ENCODE assay signal across 25 mouse cellular contexts in the genomic region with DNA sequence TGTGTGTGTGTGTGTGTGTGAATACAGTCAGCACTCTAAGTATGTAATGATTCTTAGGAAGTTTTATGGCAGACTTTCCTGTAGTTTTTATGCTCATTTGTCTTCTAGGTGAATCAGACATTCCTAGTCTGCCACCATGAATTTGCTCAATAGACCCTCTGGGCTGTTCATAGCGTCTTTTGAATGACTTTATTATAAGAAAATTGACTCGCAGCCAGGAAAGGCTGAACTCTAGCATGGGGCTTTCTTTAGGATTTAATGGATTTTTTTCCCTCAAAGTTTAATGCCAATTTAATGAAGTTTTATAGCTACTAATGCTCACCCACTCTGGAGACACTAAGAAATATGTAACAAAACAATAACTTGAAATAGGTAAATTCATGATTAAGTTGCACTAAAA.
A peak's percentile ranks its signal among the peaks of the same experiment; 100 is the strongest.
DNase-seq lines count a peak whose midpoint lies in the region; ATAC-seq and TF ChIP-seq lines count a peak whose summit lies in the region.
"Had no signal": no experiment of that assay in that cellular context is flagged by ENCODE, and none has a peak within 500 bp of the region (broad histone marks: within the 10 kb centered on the region; RNA-seq: fewer than 3 reads in every experiment).

No protein-coding gene starts in this region.

- H3K4me3 ChIP-seq in embryonic facial prominence, embryonic 14.5 days (ENCODE audit: low read depth, low read length), result no peak overlapping the region
- no peak overlapping the region for H3K4me3 ChIP-seq in embryonic facial prominence, embryonic 10.5 days
- H3K4me3 ChIP-seq in limb, embryonic 13.5 days, result no peak overlapping the region
- no peak overlapping the region for H3K4me3 ChIP-seq in limb, embryonic 10.5 days
- no peak overlapping the region for H3K4me3 ChIP-seq in thymus, adult 2 months (ENCODE audit: control insufficient read depth, insufficient read depth, low read length)
- H3K4me3 ChIP-seq: embryonic facial prominence, embryonic 13.5 days; heart, adult 2 months; heart, embryonic 10.5 days; heart, embryonic 13.5 days; hindbrain, embryonic 12.5 days; intestine, embryonic 15.5 days had no signal

- no peaks in the 10 kb centered on the region for H3K4me1 ChIP-seq in embryonic facial prominence, embryonic 14.5 days (ENCODE audit: control insufficient read depth, insufficient read depth, low read length)
- no peaks in the 10 kb centered on the region for H3K4me1 ChIP-seq in embryonic facial prominence, embryonic 10.5 days
- no peaks in the 10 kb centered on the region for H3K4me1 ChIP-seq in limb, embryonic 13.5 days
- H3K4me1 ChIP-seq in limb, embryonic 10.5 days, result no peaks in the 10 kb centered on the region
- no peaks in the 10 kb centered on the region for H3K4me1 ChIP-seq in thymus, adult 2 months (replicated peaks; ENCODE audit: control insufficient read depth, insufficient read depth, low read length)
- H3K4me1 ChIP-seq: embryonic facial prominence, embryonic 13.5 days; heart, embryonic 10.5 days; heart, embryonic 13.5 days; hindbrain, embryonic 12.5 days; intestine, embryonic 15.5 days had no signal

- H3K27ac ChIP-seq in embryonic facial prominence, embryonic 14.5 days (replicated peaks; ENCODE audit: low read depth, low read length), result no peak overlapping the region
- no peak overlapping the region for H3K27ac ChIP-seq in embryonic facial prominence, embryonic 10.5 days (replicated peaks)
- peak overlapping the region; percentile 1; the same call in 1 of the 2 replicates for H3K27ac ChIP-seq in limb, embryonic 13.5 days
- no peak overlapping the region for H3K27ac ChIP-seq in limb, embryonic 10.5 days
- H3K27ac ChIP-seq in thymus, adult 2 months (ENCODE audit: control insufficient read depth, insufficient read depth, low read length), result no peak overlapping the region
- H3K27ac ChIP-seq: embryonic facial prominence, embryonic 13.5 days; heart, adult 2 months; heart, embryonic 10.5 days; heart, embryonic 13.5 days; hindbrain, embryonic 12.5 days; intestine, embryonic 15.5 days had no signal

- no peaks in the 10 kb centered on the region for H3K27me3 ChIP-seq in embryonic facial prominence, embryonic 14.5 days (replicated peaks; ENCODE audit: control insufficient read depth, insufficient read depth, low read length)
- no peaks in the 10 kb centered on the region for H3K27me3 ChIP-seq in embryonic facial prominence, embryonic 10.5 days (replicated peaks; ENCODE audit: low read depth, poor library complexity, severe bottlenecking)
- H3K27me3 ChIP-seq in limb, embryonic 13.5 days, result no peaks in the 10 kb centered on the region
- H3K27me3 ChIP-seq in limb, embryonic 10.5 days (ENCODE audit: low read depth, poor library complexity, severe bottlenecking), result no peaks in the 10 kb centered on the region
- H3K27me3 ChIP-seq in thymus, adult 2 months (ENCODE audit: control insufficient read depth, insufficient read depth, low read length), result no peaks in the 10 kb centered on the region
- H3K27me3 ChIP-seq: embryonic facial prominence, embryonic 13.5 days; heart, embryonic 13.5 days; hindbrain, embryonic 12.5 days; intestine, embryonic 15.5 days had no signal

- no peak for ATAC-seq in embryonic facial prominence, embryonic 14.5 days (ENCODE audit: low read depth)
- ATAC-seq in limb, embryonic 13.5 days (ENCODE audit: low FRiP score, low read depth), result peak; percentile 61; the same call in 1 of the 2 replicates
- ATAC-seq: activated CD4-positive, CD25-positive, alpha-beta regulatory T cell, adult 4 months; forebrain, embryonic 16.5 days; hindbrain, embryonic 16.5 days; intestine, embryonic 15.5 days had no signal

- no peak overlapping the region for H3K4me2 ChIP-seq in embryonic facial prominence, embryonic 14.5 days (ENCODE audit: low read depth, low read length)
- H3K4me2 ChIP-seq in limb, embryonic 13.5 days (replicated peaks), result no peak overlapping the region
- H3K4me2 ChIP-seq: embryonic facial prominence, embryonic 13.5 days; heart, embryonic 13.5 days; hindbrain, embryonic 12.5 days; intestine, embryonic 15.5 days had no signal

- TF ChIP-seq CTCF in brain, embryonic 14.5 days (IDR thresholded peaks at IDR 0.05; ENCODE audit: borderline replicate concordance, extremely low read depth, insufficient read depth, insufficient read length), result no peak
- TF ChIP-seq CTCF in thymus, adult 2 months (IDR thresholded peaks at IDR 0.05; ENCODE audit: borderline replicate concordance, control insufficient read depth, extremely low read depth, insufficient read depth, low read length, poor library complexity), result no peak

- no peak for TF ChIP-seq POLR2A in brain, embryonic 14.5 days (IDR thresholded peaks at IDR 0.05; ENCODE audit: borderline replicate concordance, extremely low read depth, insufficient read depth, insufficient read length, poor library complexity, severe bottlenecking)
- no peak for TF ChIP-seq POLR2A in thymus, adult 2 months (IDR thresholded peaks at IDR 0.05; ENCODE audit: control insufficient read depth, extremely low read depth, insufficient read depth, low read length, poor library complexity)

- DNase-seq in embryonic facial prominence, embryonic 14.5 days (ENCODE audit: low spot score), result peak; percentile 51
- no peak for DNase-seq in embryonic facial prominence, embryonic 10.5 days (ENCODE audit: low spot score)
- DNase-seq in limb, embryonic 10.5 days (ENCODE audit: low spot score), result no peak
- DNase-seq in brain, embryonic 14.5 days (ENCODE audit: low read depth), result peak; percentile 40
- no peak for DNase-seq in thymus, adult 2 months
- DNase-seq: adrenal gland, postnatal 10 days; adrenal gland, postnatal 36 days; cerebellum, adult 11 months; cerebellum, adult 2 months; cerebellum, adult 9-11 months; cerebellum, postnatal 25 days; gastrocnemius, postnatal 10 days; gastrocnemius, postnatal 36 days; heart, adult 2 months; heart, postnatal 14 days; heart, postnatal 4 days had no signal

- WGBS in embryonic facial prominence, embryonic 14.5 days, result 43% methylated on average over 2 of the region's 2 CpGs
- 88% methylated on average over 2 of the region's 2 CpGs for WGBS in embryonic facial prominence, embryonic 10.5 days
- 30% methylated on average over 2 of the region's 2 CpGs for whole genome bisulfite sequencing in limb, embryonic 13.5 days
- WGBS in limb, embryonic 10.5 days, result 86% methylated on average over 2 of the region's 2 CpGs
- 87% methylated on average over 2 of the region's 2 CpGs for WGBS in thymus, adult 2 months

- no peaks in the 10 kb centered on the region for H3K36me3 ChIP-seq in embryonic facial prominence, embryonic 14.5 days (ENCODE audit: control insufficient read depth, insufficient read depth, low read length)
- H3K36me3 ChIP-seq in embryonic facial prominence, embryonic 10.5 days (replicated peaks), result no peaks in the 10 kb centered on the region
- H3K36me3 ChIP-seq in limb, embryonic 13.5 days, result no peaks in the 10 kb centered on the region
- no peaks in the 10 kb centered on the region for H3K36me3 ChIP-seq in limb, embryonic 10.5 days
- H3K36me3 ChIP-seq in thymus, adult 2 months (ENCODE audit: control insufficient read depth, insufficient read depth, low read length), result no peaks in the 10 kb centered on the region
- H3K36me3 ChIP-seq: embryonic facial prominence, embryonic 13.5 days; heart, embryonic 10.5 days; heart, embryonic 13.5 days; hindbrain, embryonic 12.5 days; intestine, embryonic 15.5 days had no signal

- H3K9ac ChIP-seq in embryonic facial prominence, embryonic 14.5 days (ENCODE audit: low read depth, low read length), result no peak overlapping the region
- H3K9ac ChIP-seq in limb, embryonic 13.5 days, result no peak overlapping the region
- H3K9ac ChIP-seq: embryonic facial prominence, embryonic 13.5 days; heart, embryonic 13.5 days; hindbrain, embryonic 12.5 days; intestine, embryonic 15.5 days had no signal

- H3K9me3 ChIP-seq in embryonic facial prominence, embryonic 14.5 days (ENCODE audit: control insufficient read depth, low read length), result no peaks in the 10 kb centered on the region
- H3K9me3 ChIP-seq in embryonic facial prominence, embryonic 10.5 days, result no peaks in the 10 kb centered on the region
- H3K9me3 ChIP-seq in limb, embryonic 13.5 days, result no peaks in the 10 kb centered on the region
- no peaks in the 10 kb centered on the region for H3K9me3 ChIP-seq in limb, embryonic 10.5 days (replicated peaks)
- H3K9me3 ChIP-seq: embryonic facial prominence, embryonic 13.5 days; heart, embryonic 10.5 days; heart, embryonic 13.5 days; hindbrain, embryonic 12.5 days; intestine, embryonic 15.5 days had no signal

Comparison
In these comparisons a context has a peak if more than half of its experiments do, and no peak if none do; other contexts are left out.
1. DNase-seq: peak in embryonic facial prominence, embryonic 14.5 days (single experiment) and brain, embryonic 14.5 days (single experiment); none in embryonic facial prominence, embryonic 10.5 days (single experiment), limb, embryonic 10.5 days (single experiment) and thymus, adult 2 months (single experiment).